Mouse (Mus musculus): ENCODE measurements around the gene Etv1. TPM values are rescaled to one million over a fixed set of nuclear protein-coding genes. Genes with fewer than 3 reads are reported as not detected.
"Not testable (repeated sequence)": the region's sequence is repeated elsewhere in the genome, so short reads cannot be mapped to it uniquely, and the experiment has no call there.

The Etv1 gene
- polyA plus RNA-seq, 1 experiment: 2.0 TPM

DNA sequence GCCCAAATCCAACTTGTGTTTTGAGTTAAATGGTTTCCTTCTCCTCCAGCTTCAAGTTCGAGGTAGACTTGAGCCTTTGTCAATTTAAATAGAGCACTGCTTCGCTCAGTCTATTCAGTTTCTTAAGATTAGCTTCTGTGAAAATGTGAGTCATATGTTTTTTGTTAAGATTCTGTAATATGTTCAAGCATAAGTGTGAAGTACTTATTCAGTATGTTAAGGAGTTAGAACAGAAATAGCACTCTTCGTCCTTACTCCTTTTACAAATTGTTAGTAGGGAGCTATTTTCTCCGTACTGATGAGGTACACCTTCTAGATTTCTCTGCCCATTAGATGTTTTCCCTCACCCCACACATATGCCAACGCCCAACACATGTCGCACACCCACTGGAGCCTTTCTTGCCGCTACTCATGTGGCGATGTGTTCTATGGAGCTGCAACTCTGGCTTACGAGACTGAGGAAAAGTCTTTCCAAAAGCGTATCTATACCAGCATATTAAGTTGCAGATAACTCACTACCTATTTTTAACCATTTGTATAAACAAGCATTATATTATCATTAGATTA is 10.7 kb downstream of the Etv1 start:
- Histone ChIP-seq H3K27ac (replicated peaks; ENCODE audit: low read depth, low read length) (no peak overlapping the region), H3K4me3 (ENCODE audit: insufficient read depth, low read depth, low read length) (no peak overlapping the region), H3K4me1 (ENCODE audit: control insufficient read depth, insufficient read depth, insufficient read length, low read length) (no peaks in the 10 kb centered on the region)

- Histone ChIP-seq H3K4me3 (ENCODE audit: insufficient read depth, low read depth, low read length) (no peak overlapping the region), H3K4me1 (ENCODE audit: control insufficient read depth, insufficient read depth, insufficient read length, low read length) (no peaks in the 10 kb centered on the region), H3K27ac (replicated peaks; ENCODE audit: low read depth, low read length) (no peak overlapping the region)
Observed at GRCm38 (mm10) chr12:38793076-38793475, 13.9 kb downstream of the Etv1 start.

- H3K4me3 ChIP-seq (ENCODE audit: insufficient read depth, low read depth, low read length): no peak overlapping the region
- H3K27ac ChIP-seq (replicated peaks; ENCODE audit: low read depth, low read length): no peak overlapping the region
- no peaks in the 10 kb centered on the region for H3K4me1 ChIP-seq (ENCODE audit: control insufficient read depth, insufficient read depth, insufficient read length, low read length)
Observed at GRCm38 (mm10) chr12:38793697-38794096, 14.5 kb downstream of the Etv1 start.

- no peak overlapping the region for H3K27ac ChIP-seq (replicated peaks; ENCODE audit: low read depth, low read length)
- no peak overlapping the region for H3K4me3 ChIP-seq (ENCODE audit: insufficient read depth, low read depth, low read length)
- H3K4me1 ChIP-seq (ENCODE audit: control insufficient read depth, insufficient read depth, insufficient read length, low read length): no peaks in the 10 kb centered on the region
Observed at GRCm38 (mm10) chr12:38807031-38807430, 27.9 kb downstream of the Etv1 start.

GRCm38 (mm10) chr12:38812392-38812791 is 33.2 kb downstream of the Etv1 start:
- Histone ChIP-seq H3K4me1 (ENCODE audit: control insufficient read depth, insufficient read depth, insufficient read length, low read length) (no peaks in the 10 kb centered on the region), H3K27ac (replicated peaks; ENCODE audit: low read depth, low read length) (no peak overlapping the region), H3K4me3 (ENCODE audit: insufficient read depth, low read depth, low read length) (no peak overlapping the region)

DNA sequence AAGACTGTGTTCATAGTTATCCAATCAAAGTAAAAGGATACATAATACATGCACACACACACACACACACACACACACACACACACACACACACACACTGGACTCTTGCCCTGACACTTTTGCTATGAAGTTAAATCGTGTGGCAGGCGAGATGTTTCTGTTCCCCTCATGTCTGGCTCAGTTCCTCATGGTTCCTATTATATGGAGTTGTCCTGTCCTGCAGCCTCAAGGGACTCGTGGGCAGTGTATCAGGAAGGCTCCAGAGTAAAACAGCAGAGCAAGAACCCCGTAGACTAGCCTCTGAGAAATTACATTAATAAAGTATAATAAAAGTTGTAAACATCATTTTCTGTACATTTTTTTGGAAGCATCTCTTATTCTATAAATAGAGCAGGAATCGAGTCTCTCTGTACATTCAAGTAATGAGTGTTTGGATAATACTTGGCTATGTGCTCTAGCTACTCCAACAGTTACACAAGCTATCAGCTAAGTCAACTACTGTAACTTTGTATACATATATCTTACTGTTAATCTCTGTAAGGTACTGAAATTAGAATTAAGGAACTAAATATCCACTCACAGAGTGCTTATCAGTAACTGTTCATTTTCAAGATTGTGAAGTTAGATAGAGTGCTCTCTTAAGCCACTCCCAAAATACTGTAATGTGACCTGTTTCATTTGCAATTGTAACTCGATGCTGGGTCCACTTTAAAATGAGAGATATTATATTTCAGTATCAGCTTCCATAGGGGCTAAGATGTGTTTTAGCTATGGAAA is 35.0 kb downstream of the Etv1 start:
- Histone ChIP-seq H3K27ac (replicated peaks; ENCODE audit: low read depth, low read length) (no peak overlapping the region), H3K4me3 (ENCODE audit: insufficient read depth, low read depth, low read length) (no peak overlapping the region), H3K4me1 (ENCODE audit: control insufficient read depth, insufficient read depth, insufficient read length, low read length) (no peaks in the 10 kb centered on the region)

GRCm38 (mm10) chr12:38816235-38816634 is 37.1 kb downstream of the Etv1 start:
- Histone ChIP-seq H3K4me3 (ENCODE audit: insufficient read depth, low read depth, low read length) (no peak overlapping the region), H3K27ac (replicated peaks; ENCODE audit: low read depth, low read length) (no peak overlapping the region), H3K4me1 (ENCODE audit: control insufficient read depth, insufficient read depth, insufficient read length, low read length) (no peaks in the 10 kb centered on the region)

GRCm38 (mm10) chr12:38818320-38818719 is 39.1 kb downstream of the Etv1 start:
- Histone ChIP-seq H3K4me1 (ENCODE audit: control insufficient read depth, insufficient read depth, insufficient read length, low read length) (no peaks in the 10 kb centered on the region), H3K27ac (replicated peaks; ENCODE audit: low read depth, low read length) (no peak overlapping the region)

DNA sequence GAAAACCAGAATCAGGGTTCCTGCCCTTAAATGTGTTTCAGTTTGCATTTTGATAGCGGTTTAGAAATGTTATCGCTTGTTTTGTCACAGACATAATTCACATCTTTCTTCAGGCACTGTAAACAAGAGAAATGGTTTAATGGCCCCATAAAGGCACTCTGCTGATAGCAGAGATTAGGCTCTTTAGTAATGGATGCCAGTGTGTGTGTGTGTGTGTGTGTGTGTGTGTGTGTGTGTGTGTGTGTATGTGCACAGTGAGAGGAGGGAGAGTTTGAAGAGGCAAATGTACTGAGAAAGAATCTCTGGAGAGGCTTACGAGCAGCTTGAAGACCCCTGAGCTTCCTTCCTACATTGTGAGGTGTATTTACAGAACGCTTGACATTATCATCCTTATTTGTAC is 41.5 kb downstream of the Etv1 start:
- Histone ChIP-seq H3K27ac (replicated peaks; ENCODE audit: low read depth, low read length) (no peak overlapping the region), H3K4me3 (ENCODE audit: insufficient read depth, low read depth, low read length) (no peak overlapping the region), H3K4me1 (ENCODE audit: control insufficient read depth, insufficient read depth, insufficient read length, low read length) (no peaks in the 10 kb centered on the region)

More at GRCm38 (mm10) chr12:38818320-38818719, 39.1 kb downstream of the Etv1 start:
- no peak overlapping the region for H3K4me3 ChIP-seq (ENCODE audit: insufficient read depth, low read depth, low read length)

GRCm38 (mm10) chr12:38824405-38824804 is 45.2 kb downstream of the Etv1 start:
- no peaks in the 10 kb centered on the region for H3K4me1 ChIP-seq (ENCODE audit: control insufficient read depth, insufficient read depth, insufficient read length, low read length)
- no peak overlapping the region for H3K27ac ChIP-seq (replicated peaks; ENCODE audit: low read depth, low read length)
- no peak overlapping the region for H3K4me3 ChIP-seq (ENCODE audit: insufficient read depth, low read depth, low read length)

GRCm38 (mm10) chr12:38832981-38833380 is 53.8 kb downstream of the Etv1 start:
- no peaks in the 10 kb centered on the region for H3K4me1 ChIP-seq (ENCODE audit: control insufficient read depth, insufficient read depth, insufficient read length, low read length)
- H3K4me3 ChIP-seq (ENCODE audit: insufficient read depth, low read depth, low read length): no peak overlapping the region
- no peak overlapping the region for H3K27ac ChIP-seq (replicated peaks; ENCODE audit: low read depth, low read length)

DNA sequence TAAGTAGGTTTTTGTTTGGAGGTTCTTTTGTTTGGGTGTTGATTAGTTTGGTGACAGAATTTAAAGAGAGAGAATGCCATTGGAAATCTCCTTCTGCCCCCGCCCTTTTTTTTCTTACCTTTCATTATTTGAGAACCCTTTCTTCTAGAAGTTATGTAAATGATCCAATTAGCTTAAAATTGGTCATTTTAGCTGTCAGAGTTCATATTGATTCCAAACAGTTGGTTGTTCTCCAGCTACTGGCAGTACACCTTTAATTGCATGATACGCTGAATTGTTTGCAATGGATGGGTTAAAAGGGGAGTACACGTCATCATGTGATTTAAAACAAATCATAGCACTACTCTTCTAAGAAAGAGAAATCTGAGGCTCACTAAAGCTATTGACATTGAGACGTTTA is 55.4 kb downstream of the Etv1 start:
- Histone ChIP-seq H3K27ac (replicated peaks; ENCODE audit: low read depth, low read length) (no peak overlapping the region), H3K4me3 (ENCODE audit: insufficient read depth, low read depth, low read length) (no peak overlapping the region), H3K4me1 (ENCODE audit: control insufficient read depth, insufficient read depth, insufficient read length, low read length) (no peaks in the 10 kb centered on the region)

DNA sequence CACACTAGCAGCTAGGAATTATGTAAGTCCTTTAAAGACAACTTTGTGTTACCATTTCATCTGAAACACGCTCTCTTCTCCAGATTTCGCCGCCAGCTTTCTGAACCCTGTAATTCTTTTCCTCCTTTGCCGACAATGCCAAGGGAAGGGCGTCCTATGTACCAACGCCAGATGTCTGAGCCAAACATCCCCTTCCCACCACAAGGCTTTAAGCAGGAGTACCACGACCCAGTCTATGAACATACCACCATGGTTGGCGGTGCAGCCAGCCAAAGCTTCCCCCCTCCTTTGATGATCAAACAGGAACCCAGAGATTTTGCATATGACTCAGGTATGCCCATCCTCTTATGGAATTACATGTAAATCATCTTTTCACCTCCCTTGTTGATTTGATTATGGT is 55.8 kb downstream of the Etv1 start:
- not testable (repeated sequence) for H3K27ac ChIP-seq (replicated peaks; ENCODE audit: low read depth, low read length); H3K4me3 ChIP-seq (ENCODE audit: insufficient read depth, low read depth, low read length); H3K4me1 ChIP-seq (ENCODE audit: control insufficient read depth, insufficient read depth, insufficient read length, low read length)

- H3K27ac ChIP-seq (replicated peaks; ENCODE audit: low read depth, low read length): no peak overlapping the region
- no peaks in the 10 kb centered on the region for H3K4me1 ChIP-seq (ENCODE audit: control insufficient read depth, insufficient read depth, insufficient read length, low read length)
- no peak overlapping the region for H3K4me3 ChIP-seq (ENCODE audit: insufficient read depth, low read depth, low read length)
Observed at GRCm38 (mm10) chr12:38843801-38844295, 64.7 kb downstream of the Etv1 start.

- H3K4me3 ChIP-seq (ENCODE audit: insufficient read depth, low read depth, low read length): no peak overlapping the region
- no peaks in the 10 kb centered on the region for H3K4me1 ChIP-seq (ENCODE audit: control insufficient read depth, insufficient read depth, insufficient read length, low read length)
- H3K27ac ChIP-seq (replicated peaks; ENCODE audit: low read depth, low read length): no peak overlapping the region
Observed at GRCm38 (mm10) chr12:38847500-38848261, 68.5 kb downstream of the Etv1 start.
